Mouse (Mus musculus) R1 (cell line): Measurements from ENCODE around the gene Ets1.

ENCODE experiments used
- DNase-seq: peaks from one replicate; pipeline ENCODE4 v3.0.0-alpha.2; 2018; ENCODE audit warnings: low read depth, low spot score

Ets1 gene

GRCm38 (mm10) chr9:32758280-32758905 is 122.4 kb downstream of the Ets1 start:
- no peak for DNase-seq

- DNase-seq: no peak
These were observed 124.7 kb downstream of the Ets1 start for GRCm38 (mm10) chr9:32760649-32761157.

- no peak for DNase-seq
These were observed 125.3 kb downstream of the Ets1 start for GRCm38 (mm10) chr9:32761326-32761725.

GRCm38 (mm10) chr9:32764374-32764773 is 128.4 kb downstream of the Ets1 start:
- no peak for DNase-seq

- no peak for DNase-seq
These were observed 129.1 kb downstream of the Ets1 start for GRCm38 (mm10) chr9:32765123-32765522.

- no peak for DNase-seq
These were observed 142.8 kb downstream of the Ets1 start for GRCm38 (mm10) chr9:32778866-32779265.

- no peak for DNase-seq
These were observed 146.5 kb downstream of the Ets1 start for GRCm38 (mm10) chr9:32782391-32783092.

GRCm38 (mm10) chr9:32787091-32787490 is 151.1 kb downstream of the Ets1 start:
- DNase-seq: no peak

- no peak for DNase-seq
These were observed 151.6 kb downstream of the Ets1 start for GRCm38 (mm10) chr9:32787615-32788014.

- no peak for DNase-seq
These were observed 153.3 kb downstream of the Ets1 start for GRCm38 (mm10) chr9:32789306-32789705.

- no peak for DNase-seq
These were observed 155.7 kb downstream of the Ets1 start for GRCm38 (mm10) chr9:32791699-32792098.

- no peak for DNase-seq
These were observed 162.2 kb downstream of the Ets1 start for GRCm38 (mm10) chr9:32798171-32798570.

GRCm38 (mm10) chr9:32806106-32806505 is 170.1 kb downstream of the Ets1 start:
- no peak for DNase-seq
